9 mouse cellular contexts compared by ENCODE assay signal in the genomic region with DNA sequence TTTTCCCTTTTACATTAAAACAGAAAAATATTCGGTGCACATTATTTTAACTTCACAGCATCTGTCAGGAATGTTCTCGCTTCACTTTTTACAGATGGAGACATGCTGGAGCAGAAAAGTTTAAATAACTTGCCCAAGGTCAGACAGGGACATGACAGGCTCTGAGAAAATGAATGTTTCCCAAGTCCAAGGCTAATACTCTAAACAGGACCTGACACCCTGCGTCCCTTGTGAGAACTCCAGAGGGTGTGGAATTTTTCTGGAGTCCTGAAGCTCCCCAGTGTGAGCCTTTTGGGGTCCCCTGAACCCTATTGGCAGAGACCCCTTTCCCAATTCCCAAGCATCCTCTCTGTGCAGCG. TPM values are rescaled to one million over a fixed set of nuclear protein-coding genes. Genes with fewer than 3 reads are reported as not detected.
DNase-seq lines count a peak whose midpoint lies in the region; ATAC-seq lines count a peak whose summit lies in the region.
"Had no signal": no experiment of that assay in that cellular context is flagged by ENCODE, and none has a peak within 500 bp of the region (broad histone marks: within the 10 kb centered on the region; RNA-seq: fewer than 3 reads in every experiment).

No protein-coding gene starts in this region.

- peaks cover 34% of the 10 kb centered on the region for H3K27me3 ChIP-seq in liver, embryonic 11.5 days (replicated peaks; ENCODE audit: control insufficient read depth, insufficient read depth, low read length)

- peak overlapping the region; percentile 72 for H3K4me2 ChIP-seq in liver, embryonic 11.5 days

- no peak for ATAC-seq in liver, embryonic 11.5 days (replicated peaks; ENCODE audit: low FRiP score)
- ATAC-seq in CD4-positive, CD25-positive, alpha-beta regulatory T cell, adult 4 months, result no peak

- H3K4me3 ChIP-seq in liver, embryonic 11.5 days (ENCODE audit: low read depth, low read length), result peak overlapping the region; percentile 50

- peak; percentile 12 for DNase-seq in embryo, embryonic 9.5 days (ENCODE audit: extremely low spot score)
- DNase-seq in embryo, embryonic 11 days, result no peak
- DNase-seq in right cerebral cortex, adult 18-20 months, result peak; percentile 4
- DNase-seq in right cerebral cortex, postnatal 4 days, result no peak
- DNase-seq in liver, embryonic 11.5 days (ENCODE audit: low spot score), result no peak
- DNase-seq in ovary, postnatal 36 days (ENCODE audit: low spot score), result no peak
- no peak for DNase-seq in ovary, postnatal 14 days (ENCODE audit: low spot score)

- no peaks in the 10 kb centered on the region; the same call in 1 of the 2 replicates for H3K4me1 ChIP-seq in liver, embryonic 11.5 days (replicated peaks; ENCODE audit: control insufficient read depth, insufficient read depth, low read length)

- no peaks in the 10 kb centered on the region for H3K9me3 ChIP-seq in liver, embryonic 11.5 days (ENCODE audit: control insufficient read depth, low read length)

- no peak overlapping the region for H3K27ac ChIP-seq in liver, embryonic 11.5 days (ENCODE audit: low read depth, low read length)
- H3K27ac ChIP-seq: liver, embryonic 14.5 days had no signal

- WGBS in liver, embryonic 11.5 days, result 16% methylated on average over 4 of the region's 4 CpGs

- no peaks in the 10 kb centered on the region for H3K36me3 ChIP-seq in liver, embryonic 11.5 days (ENCODE audit: control insufficient read depth, insufficient read depth, low read length)

- no peak overlapping the region; the same call in 1 of the 2 replicates for H3K9ac ChIP-seq in liver, embryonic 11.5 days (ENCODE audit: low read depth, low read length)
- H3K9ac ChIP-seq: liver, embryonic 14.5 days had no signal

RNA-seq across cellular contexts. Expression of gene Ano4, which starts 0.5 kb away (rescaled TPM):
- 0.86 and 1.5 TPM in 2 replicates for polyA plus RNA-seq in liver, embryonic 11.5 days (2014; fragmentation: Nextera tagmentation; extraction: Ambion mirVana)
- polyA plus RNA-seq in CD4-positive, CD25-positive, alpha-beta regulatory T cell, adult 4 months (2017; shearing (Covaris generic)), result not detected

Comparison
In these comparisons a context has a peak if more than half of its experiments do, and no peak if none do; other contexts are left out.
1. DNase-seq: peak in embryo, embryonic 9.5 days (single experiment) and right cerebral cortex, adult 18-20 months (single experiment); none in embryo, embryonic 11 days (single experiment), right cerebral cortex, postnatal 4 days (single experiment), liver, embryonic 11.5 days (single experiment), ovary, postnatal 36 days (single experiment) and ovary, postnatal 14 days (single experiment).